Mouse (Mus musculus) thymus, adult 2 months (tissue): Measurements from ENCODE around the gene Pias3.

Experiments
- CTCF ChIP-seq: fragments of 200-500 bp; IDR thresholded peaks from 2 replicates; pipeline ENCODE4 v1.5.1; 2012; ENCODE audit warnings: mild to moderate bottlenecking, control low read depth, low read length, moderate library complexity, borderline replicate concordance; ENCODE audit not compliant: control insufficient read depth, poor library complexity, insufficient read depth; ENCODE audit errors: extremely low read depth
- POLR2A ChIP-seq: fragments of 200-500 bp; IDR thresholded peaks from 2 replicates; pipeline ENCODE4 v1.6.1; 2012; ENCODE audit warnings: mild to moderate bottlenecking, low read length, control low read depth, moderate library complexity; ENCODE audit not compliant: control insufficient read depth, poor library complexity, insufficient read depth; ENCODE audit errors: extremely low read depth

- TF ChIP-seq CTCF (no peak), POLR2A (no peak)
Observed at GRCm38 (mm10) chr3:96647365-96647764, 48.8 kb upstream of the Pias3 start.
